Mouse (Mus musculus): ENCODE data around the gene Fgfr2.

GRCm38 (mm10) chr7:132949968-132950367 lies 173.2 kb downstream of the Fgfr2 start:
- no peak for TF ChIP-seq POLR2A (IDR thresholded peaks at IDR 0.05; ENCODE audit: low read depth, low read length)
- no peak for TF ChIP-seq CTCF (IDR thresholded peaks at IDR 0.05; ENCODE audit: extremely low read depth, insufficient read length, insufficient replicate concordance, low read depth, low read length)

Measured in small intestine, adult 2 months (tissue).